Mouse (Mus musculus) liver, postnatal 0 days (tissue): ENCODE measurements around the gene B3galt2. TPM values are rescaled to one million over a fixed set of nuclear protein-coding genes. Genes with fewer than 3 reads are reported as not detected.
A peak's percentile ranks its signal among the peaks of the same experiment; 100 is the strongest.

ENCODE experiments used
- ATAC-seq: fragments of 200-750 bp; cut with Nextera tagmentation; 2 replicates; pipeline ENCODE4 v1.8.0; 2017; ENCODE audit warnings: mild to moderate bottlenecking, moderate library complexity
- DNase-seq: peaks from one replicate; pipeline ENCODE4 v3.0.0-alpha.2; 2016
- H3K27ac ChIP-seq: fragments of 300-500 bp; sonication (generic); 2 replicates; pipeline ENCODE4 v1.5.1; 2014; ENCODE audit warnings: antibody characterized with exemption, moderate library complexity, mild to moderate bottlenecking, low read depth
- H3K27me3 ChIP-seq: fragments of 300-500 bp; sonication (generic); 2 replicates; pipeline ENCODE4 v1.6.1; 2014; ENCODE audit warnings: low read length, control low read depth, mixed read lengths; ENCODE audit not compliant: insufficient read depth
- H3K36me3 ChIP-seq: fragments of 300-500 bp; sonication (generic); replicated peaks from 2 replicates; pipeline ENCODE4 v1.6.1; 2014; ENCODE audit warnings: mild to moderate bottlenecking, control low read depth, low read length, moderate library complexity, mixed read lengths; ENCODE audit not compliant: insufficient read depth
- H3K4me1 ChIP-seq: fragments of 300-500 bp; sonication (generic); 2 replicates; pipeline ENCODE4 v1.6.1; 2014; ENCODE audit warnings: antibody characterized with exemption, mild to moderate bottlenecking, control low read depth; ENCODE audit not compliant: insufficient read depth
- H3K4me2 ChIP-seq: fragments of 300-500 bp; sonication (generic); 2 replicates; pipeline ENCODE4 v1.6.1; 2014; ENCODE audit warnings: low read depth, mild to moderate bottlenecking, low read length, moderate library complexity, mixed read lengths
- H3K4me3 ChIP-seq: fragments of 300-500 bp; sonication (generic); 2 replicates; pipeline ENCODE4 v1.5.1; 2014; ENCODE audit warnings: low read depth, low read length
- H3K9ac ChIP-seq: fragments of 300-500 bp; sonication (generic); replicated peaks from 2 replicates; pipeline ENCODE4 v1.6.1; 2014; ENCODE audit warnings: mild to moderate bottlenecking, moderate library complexity
- H3K9me3 ChIP-seq: fragments of 300-500 bp; sonication (generic); 2 replicates; pipeline ENCODE4 v1.6.1; 2016; ENCODE audit warnings: mild to moderate bottlenecking, control low read depth, low read length, mixed read lengths
- CTCF ChIP-seq: sonication (generic); IDR thresholded peaks from 2 replicates; pipeline ENCODE4 v1.5.1; 2016; ENCODE audit warnings: antibody characterized with exemption, low read depth
- EP300 ChIP-seq: IDR thresholded peaks from 2 replicates; pipeline ENCODE4 v1.6.1; 2016; ENCODE audit warnings: antibody characterized with exemption, low read depth, mild to moderate bottlenecking
- WGBS: fragments of 180-500 bp; shearing (Covaris S2); extraction: QIAGEN DNeasy Blood & Tissue Kit; methylation state at CpG from one replicate; pipeline ENCODE4 v1.1.7; 2014; ENCODE audit not compliant: insufficient replicate concordance; 5-methylcytosine and 5-hydroxymethylcytosine counted together
- polyA plus RNA-seq: library from polyadenylated mRNA; unstranded; fragments of >200 nt; fragmentation: Nextera tagmentation; extraction: Ambion mirVana; gene quantifications from 2 replicates; pipeline ENCODE4 v1.2.1, GENCODE M21; 2015

Gene B3galt2
- polyA plus RNA-seq, 1 experiment from 2014 or later = 0.02 TPM

GRCm38 (mm10) chr1:143622634-143623033 is 17.8 kb upstream of the B3galt2 start:
- H3K9ac ChIP-seq = no peak overlapping the region
- H3K4me1 ChIP-seq = no peaks in the 10 kb centered on the region
- H3K4me3 ChIP-seq = no peak overlapping the region
- H3K36me3 ChIP-seq = peaks cover 16% of the 10 kb centered on the region; the same call in 1 of the 2 replicates
- no peak overlapping the region for H3K27ac ChIP-seq
- no peaks in the 10 kb centered on the region for H3K27me3 ChIP-seq
- DNase-seq (no peak), ATAC-seq (no peak)
- no peaks in the 10 kb centered on the region for H3K9me3 ChIP-seq
- 92% methylated on average over 1 of the region's 1 CpGs for WGBS
- TF ChIP-seq CTCF (no peak), EP300 (no peak)
- H3K4me2 ChIP-seq = no peak overlapping the region

DNA sequence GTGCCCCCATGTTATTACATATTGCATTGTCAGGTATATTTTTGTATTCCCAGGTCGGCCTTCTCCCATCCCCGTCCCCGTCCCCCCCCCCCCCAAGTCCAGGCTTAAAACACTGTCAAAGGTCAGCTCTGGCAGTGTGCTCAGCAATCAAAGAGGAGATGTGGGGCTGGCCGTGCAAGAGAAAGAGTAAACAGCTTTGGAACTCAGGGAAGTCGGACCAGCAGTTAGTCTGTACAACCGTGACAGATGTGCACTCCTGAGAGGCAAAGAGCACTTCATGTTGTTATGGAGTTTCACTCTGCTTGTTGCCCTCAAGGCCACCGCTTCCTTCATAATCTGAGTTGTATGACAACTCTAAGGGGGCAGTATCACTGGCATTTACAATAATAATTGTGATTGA is 9.1 kb upstream of the B3galt2 start:
- ATAC-seq = peak; percentile 75

GRCm38 (mm10) chr1:143632361-143632760 is 8.1 kb upstream of the B3galt2 start:
- no peak overlapping the region for H3K4me2 ChIP-seq
- no peaks in the 10 kb centered on the region; the same call in 1 of the 2 replicates for H3K36me3 ChIP-seq
- TF ChIP-seq CTCF = no peak
- TF ChIP-seq EP300 = no peak
- H3K9ac ChIP-seq = no peak overlapping the region
- no peak overlapping the region for H3K4me3 ChIP-seq
- H3K27me3 ChIP-seq = no peaks in the 10 kb centered on the region
- H3K9me3 ChIP-seq = no peaks in the 10 kb centered on the region
- DNase-seq (no peak), ATAC-seq (no peak)
- no peaks in the 10 kb centered on the region for H3K4me1 ChIP-seq
- 55% methylated on average over 1 of the region's 1 CpGs for WGBS
- peak overlapping the region; percentile 75 for H3K27ac ChIP-seq

More for the DNA sequence above, 9.1 kb upstream of the B3galt2 start:
- 74% methylated on average over 7 of the region's 7 CpGs for WGBS
- Histone ChIP-seq H3K9ac (no peak overlapping the region), H3K9me3 (no peaks in the 10 kb centered on the region), H3K27ac (peak overlapping the region; percentile 75), H3K36me3 (peaks cover 8% of the 10 kb centered on the region; the same call in 1 of the 2 replicates), H3K4me1 (no peaks in the 10 kb centered on the region), H3K4me3 (no peak overlapping the region), H3K27me3 (no peaks in the 10 kb centered on the region), H3K4me2 (no peak overlapping the region)
- DNase-seq = peak; percentile 15
- TF ChIP-seq CTCF = no peak

GRCm38 (mm10) chr1:143632854-143633587 is 7.4 kb upstream of the B3galt2 start:
- Histone ChIP-seq H3K27ac (peak overlapping the region; percentile 75), H3K36me3 (no peaks in the 10 kb centered on the region; the same call in 1 of the 2 replicates), H3K9ac (no peak overlapping the region), H3K9me3 (no peaks in the 10 kb centered on the region), H3K4me2 (no peak overlapping the region), H3K4me3 (no peak overlapping the region), H3K27me3 (no peaks in the 10 kb centered on the region), H3K4me1 (no peaks in the 10 kb centered on the region)
- DNase-seq = no peak
- whole genome bisulfite sequencing = 74% methylated on average over 2 of the region's 2 CpGs
- no peak for TF ChIP-seq CTCF
- no peak for TF ChIP-seq EP300
- ATAC-seq = peak; percentile 79

DNA sequence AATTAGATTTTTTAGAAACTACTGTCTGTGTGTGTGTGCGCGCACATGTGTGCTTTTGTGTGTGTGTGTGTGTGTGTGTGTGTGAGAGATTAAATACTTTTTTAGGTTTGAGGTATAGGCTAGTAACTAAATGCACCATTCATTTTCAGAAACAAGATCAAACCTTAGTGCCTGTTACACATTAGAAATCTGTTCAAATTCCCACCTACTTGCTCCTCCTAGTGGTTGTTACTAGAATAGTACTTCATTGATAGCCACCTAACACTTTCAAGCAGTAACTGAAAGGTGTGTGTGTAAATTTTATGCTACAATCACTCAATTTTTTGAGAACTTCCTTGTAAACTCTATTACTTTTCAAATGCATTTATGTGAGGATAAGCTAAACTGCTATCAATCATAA is 3.8 kb downstream of the B3galt2 start:
- Histone ChIP-seq H3K9me3 (no peaks in the 10 kb centered on the region), H3K9ac (no peak overlapping the region), H3K4me1 (no peaks in the 10 kb centered on the region), H3K4me3 (no peak overlapping the region), H3K27ac (no peak overlapping the region), H3K27me3 (no peaks in the 10 kb centered on the region), H3K4me2 (no peak overlapping the region), H3K36me3 (0 out of 2 replicates have a peak, but pooled peaks cover 4% of the 10 kb centered on the region)
- ATAC-seq (no peak), DNase-seq (no peak)
- TF ChIP-seq EP300 (no peak), CTCF (peak; percentile 72)
- 93% methylated on average over 2 of the region's 2 CpGs for WGBS

DNA sequence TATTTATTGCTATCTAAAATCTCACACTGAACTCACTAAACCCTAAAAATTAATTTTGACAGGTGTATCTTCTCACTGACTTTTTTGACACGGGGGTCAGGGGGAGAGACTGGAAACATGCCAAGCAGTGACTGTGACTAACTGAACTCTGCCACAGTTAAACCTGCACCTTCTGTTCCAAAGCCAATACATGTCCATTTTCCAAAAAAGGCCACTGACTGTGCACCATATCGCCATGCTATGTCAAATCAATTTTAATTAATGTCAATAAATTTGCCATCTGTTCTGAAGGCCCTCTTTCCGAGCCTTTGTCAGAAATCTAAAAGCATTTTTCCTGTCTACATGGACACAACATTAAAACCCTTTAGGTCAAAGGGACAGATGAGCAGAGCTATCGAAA is 4.9 kb downstream of the B3galt2 start:
- no peak overlapping the region for H3K27ac ChIP-seq
- TF ChIP-seq CTCF (no peak), EP300 (no peak)
- DNase-seq (no peak), ATAC-seq (no peak)
- H3K4me3 ChIP-seq = no peak overlapping the region
- 73% methylated on average over 4 of the region's 4 CpGs for WGBS
- H3K27me3 ChIP-seq = no peaks in the 10 kb centered on the region
- H3K9me3 ChIP-seq = no peaks in the 10 kb centered on the region
- H3K36me3 ChIP-seq = peaks cover 4% of the 10 kb centered on the region; the same call in 1 of the 2 replicates
- no peak overlapping the region for H3K9ac ChIP-seq
- no peak overlapping the region for H3K4me2 ChIP-seq
- no peaks in the 10 kb centered on the region for H3K4me1 ChIP-seq

GRCm38 (mm10) chr1:143646219-143646618 is 5.8 kb downstream of the B3galt2 start:
- H3K4me1 ChIP-seq = no peaks in the 10 kb centered on the region
- WGBS = 91% methylated on average over 4 of the region's 4 CpGs
- ATAC-seq = no peak

More at GRCm38 (mm10) chr1:143646219-143646618, 5.8 kb downstream of the B3galt2 start:
- no peak overlapping the region for H3K27ac ChIP-seq
- TF ChIP-seq CTCF = no peak
- TF ChIP-seq EP300 = no peak
- no peaks in the 10 kb centered on the region for H3K27me3 ChIP-seq
- no peak overlapping the region for H3K9ac ChIP-seq
- no peaks in the 10 kb centered on the region for H3K9me3 ChIP-seq
- no peak for DNase-seq
- H3K4me2 ChIP-seq = no peak overlapping the region
- H3K4me3 ChIP-seq = no peak overlapping the region
- peaks cover 4% of the 10 kb centered on the region; the same call in 1 of the 2 replicates for H3K36me3 ChIP-seq
